Mouse (Mus musculus) megakaryocyte, embryonic 14.5 days (primary cell): Measurements from ENCODE around the gene Rnf212.

Experiments
- FLI1 ChIP-seq: IDR thresholded peaks from 2 replicates; pipeline ENCODE4 v1.6.1; 2012; ENCODE audit warnings: low read length, inconsistent platforms, mixed read lengths
- GATA1 ChIP-seq: IDR thresholded peaks from 3 replicates; pipeline ENCODE4 v1.6.1; 2012; ENCODE audit warnings: mixed read lengths, low read length, inconsistent platforms, borderline replicate concordance

- TF ChIP-seq GATA1 (no peak), FLI1 (no peak)
Observed at GRCm38 (mm10) chr5:108741844-108742243, 32.9 kb downstream of the Rnf212 start.
